Mouse (Mus musculus): ENCODE data around the gene Nln. TPM values are rescaled to one million over a fixed set of nuclear protein-coding genes. Genes with fewer than 3 reads are reported as not detected.

Gene Nln
- polyA plus RNA-seq, 1 experiment from 2014 or later, result 23.5 TPM

DNA sequence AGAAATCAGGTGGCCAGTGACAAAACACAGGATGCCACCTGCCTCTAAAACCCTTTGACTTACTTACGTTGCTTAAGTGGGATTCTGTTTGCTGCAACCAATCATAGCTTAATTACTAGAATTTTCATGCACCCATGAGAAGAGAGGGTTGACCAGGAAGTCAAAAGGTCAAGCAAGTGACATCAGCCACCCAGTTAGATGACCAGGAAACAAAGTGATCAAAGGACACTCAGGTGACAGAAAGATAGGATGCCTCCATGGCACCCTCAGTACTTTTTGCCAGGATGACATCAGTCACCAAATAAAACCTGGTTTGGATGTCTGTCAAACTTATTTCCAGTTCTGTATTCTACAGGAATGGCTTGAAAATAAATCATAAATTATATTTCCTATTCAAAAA is 49.2 kb downstream of the Nln start:
- 76% methylated on average over 1 of the region's 1 CpGs for WGBS
- Histone ChIP-seq H3K9me3 (ENCODE audit: control insufficient read depth, low read length) (no peaks in the 10 kb centered on the region), H3K4me1 (ENCODE audit: control insufficient read depth, insufficient read depth, low read length) (no peaks in the 10 kb centered on the region), H3K4me3 (ENCODE audit: low read depth, low read length) (no peak overlapping the region), H3K36me3 (ENCODE audit: control insufficient read depth, insufficient read depth, low read length) (0 out of 2 replicates have a peak, but pooled peaks cover 2% of the 10 kb centered on the region), H3K4me2 (no peak overlapping the region), H3K27ac (ENCODE audit: low read depth, low read length) (no peak overlapping the region), H3K9ac (ENCODE audit: low read length) (no peak overlapping the region), H3K27me3 (ENCODE audit: control insufficient read depth, insufficient read depth, low read length) (no peaks in the 10 kb centered on the region)
- ATAC-seq (ENCODE audit: low FRiP score) (no peak), DNase-seq (ENCODE audit: low spot score, missing footprints) (no peak)

DNA sequence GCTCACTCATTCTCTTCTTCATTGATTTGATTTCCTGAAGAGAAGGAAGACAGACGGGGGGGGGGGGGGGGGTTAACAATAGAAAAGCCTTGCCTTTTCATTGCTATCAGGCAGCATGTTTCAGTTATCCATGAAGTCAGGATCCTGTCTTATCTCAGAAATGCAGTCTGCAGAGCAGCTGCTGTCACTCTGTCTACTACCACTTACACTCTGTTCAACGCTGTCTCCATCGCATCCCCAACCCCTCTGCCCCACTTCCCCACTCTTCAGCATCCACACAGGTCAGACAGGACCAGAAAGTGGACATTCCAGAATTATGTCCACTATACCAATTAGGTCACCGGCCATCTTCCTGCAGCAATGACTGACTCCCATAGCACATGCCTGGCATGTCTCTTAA is 49.9 kb downstream of the Nln start:
- 81% methylated on average over 4 of the region's 4 CpGs for WGBS

DNA sequence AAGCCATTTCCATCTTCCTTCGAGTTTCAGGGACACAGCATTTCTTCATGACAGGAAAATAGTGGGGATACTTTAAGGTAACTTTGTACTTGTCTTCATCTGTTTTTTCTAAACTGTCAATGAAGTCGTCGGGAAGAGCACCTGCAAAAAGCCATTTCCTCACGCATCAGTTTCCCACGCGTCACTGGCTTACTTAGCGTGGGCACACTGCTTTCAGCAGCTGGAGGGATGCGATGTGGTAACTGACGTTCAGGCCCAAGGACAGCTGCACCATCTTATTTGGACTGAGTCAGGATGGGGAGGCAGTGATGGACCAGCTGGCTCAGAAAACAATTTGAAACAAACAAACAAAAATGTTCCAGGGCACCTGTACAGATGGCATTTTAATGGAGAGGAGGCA is 50.7 kb downstream of the Nln start:
- WGBS, result 95% methylated on average over 9 of the region's 9 CpGs
- no peak overlapping the region for H3K27ac ChIP-seq (ENCODE audit: low read depth, low read length)
- 0 out of 2 replicates have a peak, but pooled peaks cover 2% of the 10 kb centered on the region for H3K36me3 ChIP-seq (ENCODE audit: control insufficient read depth, insufficient read depth, low read length)
- H3K9me3 ChIP-seq (ENCODE audit: control insufficient read depth, low read length), result no peaks in the 10 kb centered on the region
- no peak overlapping the region for H3K4me3 ChIP-seq (ENCODE audit: low read depth, low read length)
- ATAC-seq (ENCODE audit: low FRiP score) (no peak), DNase-seq (ENCODE audit: low spot score, missing footprints) (no peak)
- H3K9ac ChIP-seq (ENCODE audit: low read length), result no peak overlapping the region
- no peaks in the 10 kb centered on the region for H3K4me1 ChIP-seq (ENCODE audit: control insufficient read depth, insufficient read depth, low read length)
- no peaks in the 10 kb centered on the region for H3K27me3 ChIP-seq (ENCODE audit: control insufficient read depth, insufficient read depth, low read length)
- no peak overlapping the region for H3K4me2 ChIP-seq

More for the DNA sequence above, 49.9 kb downstream of the Nln start:
- Histone ChIP-seq H3K4me3 (ENCODE audit: low read depth, low read length) (no peak overlapping the region), H3K27ac (ENCODE audit: low read depth, low read length) (no peak overlapping the region), H3K4me1 (ENCODE audit: control insufficient read depth, insufficient read depth, low read length) (no peaks in the 10 kb centered on the region), H3K36me3 (ENCODE audit: control insufficient read depth, insufficient read depth, low read length) (0 out of 2 replicates have a peak, but pooled peaks cover 2% of the 10 kb centered on the region), H3K4me2 (no peak overlapping the region), H3K9ac (ENCODE audit: low read length) (no peak overlapping the region), H3K27me3 (ENCODE audit: control insufficient read depth, insufficient read depth, low read length) (no peaks in the 10 kb centered on the region), H3K9me3 (ENCODE audit: control insufficient read depth, low read length) (no peaks in the 10 kb centered on the region)
- ATAC-seq (ENCODE audit: low FRiP score) (no peak), DNase-seq (ENCODE audit: low spot score, missing footprints) (no peak)

DNA sequence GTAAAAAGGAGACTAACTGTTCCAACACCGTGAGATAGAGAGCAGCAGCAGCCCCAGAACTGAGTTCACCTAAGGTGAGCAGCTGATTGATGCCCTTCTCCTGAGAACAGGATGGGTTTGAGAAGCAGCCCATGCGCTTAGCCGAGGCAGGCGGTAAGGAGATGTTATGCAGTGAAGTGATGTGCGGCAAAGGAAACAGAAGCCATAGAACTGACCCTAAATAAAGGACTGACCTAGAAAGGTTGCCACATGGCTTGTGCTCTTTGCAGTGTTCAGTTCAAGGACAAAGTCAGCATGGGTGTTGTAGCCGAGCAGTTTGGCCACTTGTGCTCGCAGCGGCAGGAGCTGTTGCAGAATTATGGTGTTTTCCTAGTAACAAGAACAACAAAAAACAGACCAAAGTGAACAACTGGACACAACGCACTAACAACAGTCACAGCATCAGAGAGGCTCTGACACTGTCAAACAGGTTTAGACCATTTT is 57.1 kb downstream of the Nln start:
- Histone ChIP-seq H3K9me3 (ENCODE audit: control insufficient read depth, low read length) (no peaks in the 10 kb centered on the region), H3K27me3 (ENCODE audit: control insufficient read depth, insufficient read depth, low read length) (no peaks in the 10 kb centered on the region), H3K36me3 (ENCODE audit: control insufficient read depth, insufficient read depth, low read length) (0 out of 2 replicates have a peak, but pooled peaks cover 2% of the 10 kb centered on the region), H3K27ac (ENCODE audit: low read depth, low read length) (no peak overlapping the region), H3K9ac (ENCODE audit: low read length) (no peak overlapping the region), H3K4me1 (ENCODE audit: control insufficient read depth, insufficient read depth, low read length) (no peaks in the 10 kb centered on the region), H3K4me3 (ENCODE audit: low read depth, low read length) (no peak overlapping the region), H3K4me2 (no peak overlapping the region)
- ATAC-seq (ENCODE audit: low FRiP score), result no peak
- WGBS, result 89% methylated on average over 9 of the region's 9 CpGs
- no peak for DNase-seq (ENCODE audit: low spot score, missing footprints)

DNA sequence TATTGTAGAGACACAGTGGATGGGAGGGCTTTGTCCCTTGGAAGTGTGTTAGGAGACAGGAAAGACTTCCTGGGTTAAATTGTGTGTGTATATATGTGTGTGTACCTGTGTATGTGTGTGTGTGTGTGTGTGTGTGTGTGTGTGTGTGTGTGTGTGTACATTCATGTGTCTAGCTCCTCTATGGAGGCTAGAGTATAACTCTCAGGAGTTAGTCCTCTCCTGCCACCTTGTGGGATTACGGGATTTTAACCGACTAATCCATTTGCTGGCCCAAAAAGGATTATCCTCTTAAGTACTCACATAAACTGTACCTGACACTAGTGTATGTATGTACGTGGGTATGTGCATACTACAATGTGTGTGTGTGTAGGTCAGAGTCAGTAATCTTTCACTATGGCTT is 60.6 kb downstream of the Nln start:
- H3K4me2 ChIP-seq, result no peak overlapping the region
- no peaks in the 10 kb centered on the region for H3K36me3 ChIP-seq (ENCODE audit: control insufficient read depth, insufficient read depth, low read length)
- no peak overlapping the region for H3K27ac ChIP-seq (ENCODE audit: low read depth, low read length)
- WGBS, result 72% methylated on average over 3 of the region's 3 CpGs
- DNase-seq (ENCODE audit: low spot score, missing footprints) (peak; percentile 86), ATAC-seq (ENCODE audit: low FRiP score) (peak; percentile 46; the same call in 1 of the 2 replicates)
- no peak overlapping the region for H3K9ac ChIP-seq (ENCODE audit: low read length)
- H3K9me3 ChIP-seq (ENCODE audit: control insufficient read depth, low read length), result no peaks in the 10 kb centered on the region
- H3K27me3 ChIP-seq (ENCODE audit: control insufficient read depth, insufficient read depth, low read length), result no peaks in the 10 kb centered on the region
- no peak overlapping the region for H3K4me3 ChIP-seq (ENCODE audit: low read depth, low read length)
- H3K4me1 ChIP-seq (ENCODE audit: control insufficient read depth, insufficient read depth, low read length), result no peaks in the 10 kb centered on the region

DNA sequence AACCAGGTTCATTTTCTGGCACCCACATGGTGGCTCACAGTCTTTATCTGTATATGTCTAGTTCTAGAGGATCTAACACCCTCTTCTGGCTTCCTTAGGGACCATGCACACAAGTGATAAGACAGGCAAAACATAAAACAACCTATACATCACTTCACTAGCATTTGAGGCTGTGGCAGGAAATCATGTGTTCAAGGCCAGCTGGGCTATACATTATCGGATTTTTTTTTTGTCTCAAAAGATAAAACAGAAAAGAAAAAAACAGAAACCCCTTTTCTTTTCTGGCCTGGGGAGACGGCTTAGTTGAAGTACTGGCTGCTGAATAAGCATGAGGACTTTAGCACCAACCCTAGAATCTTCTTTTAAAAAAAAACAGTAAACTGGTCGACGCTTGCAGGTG is 64.3 kb downstream of the Nln start:
- no peak overlapping the region for H3K27ac ChIP-seq (ENCODE audit: low read depth, low read length)
- 87% methylated on average over 4 of the region's 4 CpGs for WGBS
- no peak overlapping the region for H3K9ac ChIP-seq (ENCODE audit: low read length)
- H3K4me1 ChIP-seq (ENCODE audit: control insufficient read depth, insufficient read depth, low read length), result no peaks in the 10 kb centered on the region
- no peaks in the 10 kb centered on the region for H3K9me3 ChIP-seq (ENCODE audit: control insufficient read depth, low read length)
- DNase-seq (ENCODE audit: low spot score, missing footprints), result no peak
- no peaks in the 10 kb centered on the region for H3K36me3 ChIP-seq (ENCODE audit: control insufficient read depth, insufficient read depth, low read length)
- H3K27me3 ChIP-seq (ENCODE audit: control insufficient read depth, insufficient read depth, low read length), result no peaks in the 10 kb centered on the region
- no peak for ATAC-seq (ENCODE audit: low FRiP score)
- no peak overlapping the region for H3K4me2 ChIP-seq
- H3K4me3 ChIP-seq (ENCODE audit: low read depth, low read length), result no peak overlapping the region

DNA sequence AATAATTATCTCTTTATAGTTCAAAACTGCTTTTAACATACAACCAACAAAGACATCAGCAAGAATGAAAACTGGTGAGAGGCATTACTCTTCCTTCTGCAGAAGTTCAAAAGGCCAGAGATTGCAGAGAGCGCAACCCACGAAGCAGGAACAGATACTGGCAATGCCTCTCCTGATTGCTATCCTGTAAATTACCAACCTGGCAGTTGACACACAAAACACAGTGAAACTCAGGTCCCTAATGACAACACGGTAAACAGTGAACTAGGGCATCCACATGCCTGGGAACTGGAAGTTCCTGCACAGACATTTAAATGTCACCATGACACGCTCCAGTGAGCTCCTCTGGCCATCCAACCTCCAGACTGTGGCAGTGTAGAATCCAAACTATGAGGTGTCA is 65.1 kb downstream of the Nln start:
- DNase-seq (ENCODE audit: low spot score, missing footprints), result no peak
- no peaks in the 10 kb centered on the region for H3K27me3 ChIP-seq (ENCODE audit: control insufficient read depth, insufficient read depth, low read length)
- no peak overlapping the region for H3K4me2 ChIP-seq
- H3K27ac ChIP-seq (ENCODE audit: low read depth, low read length), result no peak overlapping the region
- no peaks in the 10 kb centered on the region for H3K9me3 ChIP-seq (ENCODE audit: control insufficient read depth, low read length)
- no peaks in the 10 kb centered on the region for H3K4me1 ChIP-seq (ENCODE audit: control insufficient read depth, insufficient read depth, low read length)
- 92% methylated on average over 4 of the region's 4 CpGs for WGBS
- no peak overlapping the region for H3K9ac ChIP-seq (ENCODE audit: low read length)
- no peak overlapping the region for H3K4me3 ChIP-seq (ENCODE audit: low read depth, low read length)
- H3K36me3 ChIP-seq (ENCODE audit: control insufficient read depth, insufficient read depth, low read length), result no peaks in the 10 kb centered on the region
- ATAC-seq (ENCODE audit: low FRiP score), result no peak

DNA sequence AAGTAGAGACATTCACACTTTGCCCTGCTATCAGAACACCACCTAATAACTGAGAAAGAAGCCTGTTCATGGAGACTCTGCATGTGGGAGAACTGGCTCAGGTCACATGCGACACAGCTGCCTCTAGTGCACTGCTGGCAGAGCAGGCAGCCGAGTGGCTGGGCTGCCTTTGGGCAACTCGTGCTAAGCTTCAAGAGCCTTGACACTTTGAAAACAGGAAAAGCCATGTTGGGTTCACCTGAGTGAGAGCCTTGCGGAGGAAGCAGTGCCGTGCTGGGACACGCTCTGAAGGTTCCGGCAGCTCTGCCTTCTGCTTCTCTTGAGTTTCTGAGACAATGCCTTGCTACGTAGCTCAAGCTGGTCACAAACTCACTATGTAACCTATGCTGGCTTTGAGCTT is 66.7 kb downstream of the Nln start:
- no peak overlapping the region for H3K4me3 ChIP-seq (ENCODE audit: low read depth, low read length)

DNA sequence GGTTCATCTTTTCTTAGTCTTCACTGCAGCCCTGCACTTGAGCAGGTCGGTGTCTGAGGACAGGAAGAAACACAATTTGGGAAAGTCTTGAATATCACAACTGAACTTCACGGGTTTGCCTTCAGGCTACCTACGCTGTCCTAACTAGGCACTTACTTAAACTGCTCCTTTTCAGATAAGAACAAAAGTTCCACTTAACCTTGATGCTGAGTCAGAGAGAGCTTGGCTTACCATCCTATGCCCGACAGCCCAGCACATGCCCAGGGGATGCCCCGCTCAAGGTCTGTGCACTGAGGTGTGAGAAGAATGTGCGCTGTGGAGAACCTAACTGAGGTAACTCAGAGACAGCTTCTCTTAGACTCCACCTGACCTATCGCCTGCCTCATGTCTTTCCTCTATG is 67.9 kb downstream of the Nln start:
- no peak for DNase-seq (ENCODE audit: low spot score, missing footprints)
- H3K4me3 ChIP-seq (ENCODE audit: low read depth, low read length), result no peak overlapping the region

More for the DNA sequence above, 66.7 kb downstream of the Nln start:
- no peaks in the 10 kb centered on the region for H3K27me3 ChIP-seq (ENCODE audit: control insufficient read depth, insufficient read depth, low read length)
- H3K36me3 ChIP-seq (ENCODE audit: control insufficient read depth, insufficient read depth, low read length), result no peaks in the 10 kb centered on the region
- H3K4me2 ChIP-seq, result no peak overlapping the region
- DNase-seq (ENCODE audit: low spot score, missing footprints), result no peak
- H3K9me3 ChIP-seq (ENCODE audit: control insufficient read depth, low read length), result no peaks in the 10 kb centered on the region
- no peak overlapping the region for H3K9ac ChIP-seq (ENCODE audit: low read length)
- no peaks in the 10 kb centered on the region for H3K4me1 ChIP-seq (ENCODE audit: control insufficient read depth, insufficient read depth, low read length)
- WGBS, result 90% methylated on average over 8 of the region's 8 CpGs
- ATAC-seq (ENCODE audit: low FRiP score), result no peak
- H3K27ac ChIP-seq (ENCODE audit: low read depth, low read length), result no peak overlapping the region

More for the DNA sequence above, 67.9 kb downstream of the Nln start:
- H3K9ac ChIP-seq (ENCODE audit: low read length), result no peak overlapping the region
- H3K27ac ChIP-seq (ENCODE audit: low read depth, low read length), result no peak overlapping the region
- 94% methylated on average over 7 of the region's 7 CpGs for WGBS
- no peaks in the 10 kb centered on the region for H3K4me1 ChIP-seq (ENCODE audit: control insufficient read depth, insufficient read depth, low read length)
- no peaks in the 10 kb centered on the region for H3K27me3 ChIP-seq (ENCODE audit: control insufficient read depth, insufficient read depth, low read length)
- no peak for ATAC-seq (ENCODE audit: low FRiP score)
- H3K4me2 ChIP-seq, result no peak overlapping the region
- H3K9me3 ChIP-seq (ENCODE audit: control insufficient read depth, low read length), result no peaks in the 10 kb centered on the region
- no peaks in the 10 kb centered on the region for H3K36me3 ChIP-seq (ENCODE audit: control insufficient read depth, insufficient read depth, low read length)

All from midbrain, embryonic 11.5 days (tissue).